Mouse (Mus musculus): ENCODE data around the gene Ifi35.
"Not testable (repeated sequence)": the region's sequence is repeated elsewhere in the genome, so short reads cannot be mapped to it uniquely, and the experiment has no call there.

The Ifi35 gene

DNA sequence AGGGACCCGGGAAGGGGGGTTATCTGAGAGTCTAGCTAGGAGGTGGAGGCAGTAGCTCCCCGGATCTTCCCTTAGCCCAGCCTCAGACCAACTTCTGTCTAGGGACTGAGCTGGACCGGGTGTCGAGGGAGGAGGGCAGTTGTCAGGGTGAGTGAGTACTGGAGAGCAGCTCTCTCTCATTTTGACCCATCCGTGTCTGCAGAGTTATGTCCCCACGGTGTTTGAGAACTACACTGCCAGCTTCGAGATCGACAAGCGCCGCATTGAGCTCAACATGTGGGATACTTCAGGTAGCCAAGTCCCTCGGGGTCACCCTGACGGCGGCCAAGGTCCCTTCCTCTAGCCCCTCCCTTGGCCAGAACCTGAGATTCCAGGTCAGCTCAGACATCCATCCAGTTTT lies 20.5 kb downstream of the Ifi35 start:
- no peak for DNase-seq (ENCODE audit: low read depth)

DNA sequence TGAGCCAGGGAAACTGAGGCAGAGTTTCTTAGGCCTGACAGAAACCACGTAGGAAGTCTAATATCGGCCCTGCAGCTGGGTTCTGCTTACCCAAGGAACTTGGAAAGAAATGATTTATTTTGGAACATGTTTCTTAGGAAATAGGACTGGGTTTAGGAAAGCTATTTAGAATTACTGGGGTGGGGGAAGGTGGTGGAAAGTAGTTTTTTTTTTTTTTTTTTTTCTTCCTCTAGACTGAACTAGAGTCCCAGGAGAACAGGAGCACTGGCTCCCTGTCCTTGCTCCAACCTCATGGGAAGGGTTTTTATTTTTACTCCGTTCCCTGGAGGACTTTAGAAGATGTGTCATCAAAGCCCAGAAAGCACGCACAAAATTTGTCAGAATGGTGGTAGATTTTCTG lies 20.9 kb downstream of the Ifi35 start:
- no peak for DNase-seq (ENCODE audit: low read depth)

DNA sequence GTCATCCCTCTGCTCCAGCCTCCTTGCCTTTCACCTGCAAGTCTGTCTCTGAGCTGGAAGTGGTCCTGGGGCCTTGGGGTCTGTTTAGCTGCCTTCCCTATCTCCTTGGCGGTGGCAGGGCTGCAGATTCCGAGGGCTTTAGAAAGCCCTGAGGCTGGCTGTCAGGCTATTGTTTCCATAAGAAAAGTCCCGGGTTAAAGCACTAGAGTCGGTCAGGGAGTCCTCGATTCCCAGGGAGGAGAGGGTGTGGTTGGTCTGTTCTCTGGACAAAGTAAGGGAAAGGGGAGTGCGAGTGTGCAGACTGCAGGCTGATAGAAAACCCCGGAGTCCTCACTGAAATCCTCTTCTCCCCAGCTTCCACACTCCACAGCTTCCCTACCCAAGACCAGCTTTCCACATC lies 22.0 kb downstream of the Ifi35 start:
- no peak for DNase-seq (ENCODE audit: low read depth)

DNA sequence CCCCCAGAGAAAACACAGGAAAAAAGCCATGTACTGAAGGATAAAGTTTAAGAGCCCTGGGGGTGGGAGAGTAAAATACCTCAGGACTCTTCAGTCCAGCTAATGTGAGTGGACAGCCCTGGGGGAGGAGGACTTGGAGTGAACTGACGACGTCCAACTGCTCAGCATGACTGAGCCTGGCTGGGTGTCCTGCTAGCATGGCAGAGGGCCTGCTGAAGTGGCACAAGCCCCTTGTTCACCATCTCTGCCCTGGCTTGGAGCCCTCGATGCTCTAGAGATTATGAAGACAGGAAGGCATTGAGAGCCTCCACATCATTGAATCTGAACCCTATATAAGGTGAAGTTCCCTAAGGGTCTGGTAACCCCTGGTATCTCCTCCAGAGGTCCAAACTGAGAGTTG lies 23.7 kb downstream of the Ifi35 start:
- no peak for DNase-seq (ENCODE audit: low read depth)

DNA sequence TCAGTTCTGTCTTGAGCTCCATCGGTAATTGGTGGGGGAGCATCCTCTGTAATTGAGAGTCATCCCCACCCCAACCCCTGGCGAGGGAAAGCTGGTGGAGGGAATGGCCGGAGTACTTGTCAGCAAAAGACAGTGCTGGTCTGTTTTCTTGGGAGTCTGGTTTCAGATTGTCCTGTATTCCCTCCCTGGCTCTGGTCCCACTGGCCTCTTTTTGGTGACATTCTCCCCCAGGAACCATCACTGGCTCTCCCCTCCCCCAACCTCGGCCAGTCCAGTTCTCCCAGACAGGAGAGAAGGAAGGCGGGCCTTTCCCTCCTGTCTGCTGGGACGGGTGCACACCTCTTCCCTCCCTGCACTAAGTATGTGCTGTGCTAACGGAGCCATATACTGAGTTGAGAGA lies 24.1 kb downstream of the Ifi35 start:
- no peak for DNase-seq (ENCODE audit: low read depth)

DNA sequence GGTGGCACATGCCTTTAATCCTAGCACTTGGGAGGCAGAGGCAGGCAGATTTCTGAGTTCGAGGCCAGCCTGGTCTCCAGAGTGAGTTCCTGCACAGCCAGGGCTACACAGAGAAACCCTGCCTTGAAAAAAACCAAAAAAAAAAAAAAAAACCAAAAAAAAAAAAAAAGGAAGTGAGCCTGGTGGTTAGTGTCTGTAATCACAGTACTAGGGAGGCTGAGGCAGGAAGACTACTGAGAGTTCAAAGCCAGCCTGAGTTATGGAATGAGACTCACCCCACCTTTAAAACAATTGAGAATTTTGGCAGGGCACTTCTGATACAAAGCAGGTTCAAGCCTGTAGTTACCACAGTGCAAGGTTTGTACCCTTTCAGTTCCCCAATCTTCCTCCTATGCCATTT lies 25.5 kb downstream of the Ifi35 start:
- DNase-seq (ENCODE audit: low read depth), result not testable (repeated sequence)

DNA sequence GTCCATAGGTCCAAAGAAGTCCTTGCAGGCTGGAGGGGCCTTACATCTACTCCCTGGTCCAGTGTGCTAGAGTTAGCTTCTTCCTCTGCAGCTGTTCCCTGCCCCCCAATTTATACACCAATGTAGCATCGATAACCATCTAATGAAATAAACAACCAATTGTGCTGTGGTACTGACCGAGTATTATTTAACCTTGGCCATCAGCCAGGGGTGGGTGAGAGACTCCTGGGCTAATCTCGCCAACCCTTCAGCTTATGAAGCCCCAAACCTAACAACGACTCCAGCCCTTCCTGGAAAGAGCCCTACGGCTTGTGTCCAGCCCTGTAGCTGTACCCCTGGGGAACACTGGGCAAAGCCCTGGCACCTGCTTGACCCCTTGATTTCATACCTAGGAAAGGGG lies 26.1 kb downstream of the Ifi35 start:
- no peak for DNase-seq (ENCODE audit: low read depth)

DNA sequence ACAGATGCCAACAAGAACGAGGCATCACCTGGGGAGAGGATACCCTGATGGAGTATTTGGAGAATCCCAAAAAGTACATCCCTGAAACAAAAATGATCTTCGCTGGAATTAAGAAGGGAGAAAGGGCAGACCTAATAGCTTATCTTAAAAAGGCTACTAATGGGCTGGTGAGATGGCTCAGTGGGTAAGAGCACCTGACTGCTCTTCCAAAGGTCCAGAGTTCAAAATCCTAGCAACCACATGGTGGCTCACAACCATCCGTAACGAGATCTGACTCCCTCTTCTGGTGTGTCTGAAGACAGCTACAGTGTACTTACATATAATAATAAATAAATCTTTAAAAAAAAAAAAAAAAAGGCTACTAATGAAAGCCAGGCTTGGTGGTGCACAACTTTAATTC lies 28.2 kb downstream of the Ifi35 start:
- DNase-seq (ENCODE audit: low read depth), result not testable (repeated sequence)

DNA sequence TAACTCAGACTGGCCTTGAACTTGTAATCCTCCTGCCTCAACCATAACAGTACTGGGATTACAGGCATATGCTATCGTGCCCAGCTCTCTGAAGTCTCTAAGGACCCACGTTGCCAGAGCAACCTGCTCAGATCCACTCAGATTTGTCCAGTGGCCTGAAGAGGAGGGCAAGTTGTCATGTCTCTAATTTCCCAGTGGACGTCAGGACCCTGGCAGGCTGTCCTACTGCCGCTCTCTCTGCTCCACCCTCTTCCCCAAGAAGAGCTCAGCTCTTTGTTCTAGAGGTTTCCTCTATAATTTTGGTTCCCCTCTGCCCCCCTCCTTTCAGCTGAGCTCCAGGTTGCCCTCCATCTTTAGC lies 29.0 kb downstream of the Ifi35 start:
- no peak for DNase-seq (ENCODE audit: low read depth)

DNA sequence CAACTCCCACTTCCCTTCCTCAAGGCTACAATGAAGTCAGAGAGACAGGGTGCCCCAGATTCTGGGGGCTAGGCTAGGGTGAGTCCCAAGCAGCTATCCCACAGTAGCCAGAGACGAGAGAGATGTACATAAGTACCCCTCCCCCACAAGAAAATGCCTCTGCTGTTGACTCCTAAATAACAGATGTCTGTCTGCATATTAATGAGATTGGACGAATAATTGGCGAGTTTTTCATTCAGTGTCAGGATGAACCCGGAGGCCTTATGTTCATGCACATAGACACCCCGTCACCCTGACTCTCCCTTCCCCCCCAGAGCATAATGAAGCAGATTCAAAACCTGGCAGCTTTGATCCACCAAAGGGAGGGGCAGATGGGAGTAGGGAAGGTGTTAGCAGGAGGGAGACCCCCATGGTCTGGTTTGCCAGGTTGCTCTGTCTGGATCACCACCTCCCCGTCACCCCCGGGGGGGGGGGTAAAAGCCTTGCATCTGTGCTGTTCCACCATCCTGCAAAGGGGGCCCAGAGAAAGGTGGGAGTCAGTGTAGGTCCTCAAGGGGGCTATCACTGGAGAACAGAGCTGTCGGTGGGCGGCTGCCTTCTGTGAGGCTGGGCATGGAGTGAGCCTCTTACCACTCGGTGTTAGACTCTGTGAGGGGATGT lies 29.5 kb downstream of the Ifi35 start:
- no peak for DNase-seq (ENCODE audit: low read depth)

DNA sequence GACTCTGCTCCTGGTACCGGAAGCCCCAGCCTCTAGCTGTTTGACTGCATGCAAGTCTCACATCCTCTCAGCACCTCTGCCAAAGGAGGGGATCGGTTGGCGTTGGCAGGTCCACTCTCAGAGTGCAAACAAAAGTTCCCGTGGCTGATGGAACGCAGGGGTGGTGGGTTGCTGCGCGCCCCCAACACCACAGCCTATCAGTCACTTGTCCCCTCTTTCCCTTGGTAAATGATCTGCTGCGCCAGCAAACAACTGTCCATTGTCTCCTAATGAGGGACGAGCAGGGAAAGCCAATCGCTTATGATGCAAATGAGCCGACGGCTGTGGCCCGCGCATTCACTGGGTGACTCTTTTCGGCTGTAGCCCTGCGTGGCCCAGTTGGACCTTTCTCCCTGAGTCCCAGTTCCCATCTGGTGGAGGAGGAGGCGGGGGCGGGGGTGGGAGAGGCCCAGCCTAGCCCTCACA lies 31.0 kb downstream of the Ifi35 start:
- no peak for DNase-seq (ENCODE audit: low read depth)

DNA sequence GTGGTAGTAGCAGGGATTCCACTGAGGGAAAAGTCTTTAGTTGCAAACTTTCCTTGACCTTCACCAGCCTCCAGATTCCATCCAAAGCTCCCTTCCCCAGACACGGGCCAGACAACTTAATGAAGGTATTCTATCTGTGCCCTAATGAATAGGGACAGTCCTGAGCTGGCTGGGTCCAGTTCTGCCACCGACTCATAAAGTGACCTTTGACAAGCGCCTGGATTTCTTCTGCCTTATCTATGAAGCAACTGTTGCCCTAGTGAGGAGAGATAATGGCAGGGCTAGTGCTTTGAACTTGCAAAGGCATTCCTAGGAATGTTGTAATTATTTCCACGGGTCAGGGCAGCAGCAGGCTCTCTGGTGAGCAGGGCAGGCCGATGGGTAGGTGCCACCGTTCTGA lies 32.7 kb downstream of the Ifi35 start:
- DNase-seq (ENCODE audit: low read depth), result no peak

DNA sequence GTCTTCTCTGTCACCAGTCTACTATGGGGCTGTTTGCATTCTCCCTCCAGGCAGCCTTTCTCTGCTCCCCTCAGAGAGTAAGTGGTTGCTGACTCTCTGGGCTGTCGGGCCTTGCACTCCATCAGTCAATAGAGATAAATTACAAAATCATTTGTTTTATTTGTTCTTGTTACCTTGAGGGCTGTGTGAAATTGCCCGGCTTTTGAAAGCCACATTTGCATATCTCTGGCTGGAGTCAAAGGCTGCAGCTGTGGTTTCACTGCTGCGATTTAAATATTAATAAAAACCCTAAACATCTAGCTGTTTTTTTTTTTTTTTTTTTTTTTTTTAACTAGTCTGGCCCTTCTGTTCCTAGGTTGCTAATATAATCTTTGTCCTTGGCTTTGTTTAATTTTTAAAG lies 35.6 kb downstream of the Ifi35 start:
- DNase-seq (ENCODE audit: low read depth), result no peak

DNA sequence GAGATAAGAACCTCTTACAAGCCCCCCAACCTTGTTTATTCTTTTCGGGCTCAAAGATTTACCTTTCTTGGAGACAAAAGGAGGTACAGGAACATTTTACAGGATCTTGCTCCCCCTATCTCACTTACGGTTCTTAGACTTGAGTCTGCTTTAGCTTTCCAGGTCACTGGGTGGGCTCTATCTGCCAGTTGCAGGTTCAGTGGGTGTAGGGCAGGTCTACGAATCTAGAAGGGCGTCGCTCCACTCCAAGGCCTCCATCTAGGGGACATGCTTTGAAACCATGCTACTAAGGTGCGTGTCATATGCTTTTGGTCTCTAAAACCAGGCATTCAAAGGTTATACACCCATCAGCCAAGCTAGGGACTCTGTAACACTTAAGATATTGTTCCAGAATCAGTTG lies 36.0 kb downstream of the Ifi35 start:
- DNase-seq (ENCODE audit: low read depth), result no peak

DNA sequence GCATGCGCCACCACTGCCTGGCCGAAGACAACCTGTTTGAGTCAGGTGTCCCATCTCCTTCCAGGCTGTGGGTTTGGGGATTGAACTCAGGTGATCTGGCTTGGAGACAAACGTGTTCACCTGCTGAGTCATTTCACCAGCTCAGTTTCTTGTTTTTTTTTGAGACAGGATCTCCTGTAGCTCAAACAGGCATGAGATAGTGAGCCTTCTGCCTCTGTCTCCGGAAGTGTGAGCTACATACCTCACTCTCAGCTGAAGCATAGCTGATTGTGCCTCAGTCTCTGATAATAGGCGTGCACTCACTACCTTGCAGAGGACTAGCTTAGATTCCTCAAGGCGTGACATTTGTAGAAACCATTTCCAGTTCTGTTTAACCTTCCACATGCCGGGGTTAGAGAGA lies 36.6 kb downstream of the Ifi35 start:
- DNase-seq (ENCODE audit: low read depth), result no peak

DNA sequence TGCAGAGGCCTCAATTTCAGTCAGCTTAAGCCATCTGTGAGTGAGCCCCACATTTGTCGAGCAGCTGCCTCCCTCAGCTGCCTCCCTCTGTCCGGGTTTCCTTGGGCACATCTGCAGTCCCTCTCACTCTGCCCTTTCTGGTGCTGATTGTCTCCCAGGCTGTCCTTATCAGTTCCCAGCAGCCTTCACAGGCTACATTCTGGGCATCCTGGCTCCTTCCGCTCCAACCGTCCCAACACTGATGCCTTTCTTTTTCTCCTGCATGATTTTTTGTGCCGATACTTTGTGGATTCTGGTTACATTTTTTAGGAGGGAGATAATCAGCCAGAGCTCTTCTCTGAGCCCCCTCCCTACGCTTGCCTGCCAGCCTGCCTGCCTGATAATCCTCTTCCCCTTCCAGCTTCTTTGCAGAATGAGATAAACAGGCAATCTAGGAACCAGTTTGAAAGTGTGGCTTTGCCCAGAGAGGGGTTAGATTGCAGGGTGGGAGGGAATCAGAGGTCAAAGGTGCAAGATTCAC lies 37.4 kb downstream of the Ifi35 start:
- DNase-seq (ENCODE audit: low read depth), result no peak

DNA sequence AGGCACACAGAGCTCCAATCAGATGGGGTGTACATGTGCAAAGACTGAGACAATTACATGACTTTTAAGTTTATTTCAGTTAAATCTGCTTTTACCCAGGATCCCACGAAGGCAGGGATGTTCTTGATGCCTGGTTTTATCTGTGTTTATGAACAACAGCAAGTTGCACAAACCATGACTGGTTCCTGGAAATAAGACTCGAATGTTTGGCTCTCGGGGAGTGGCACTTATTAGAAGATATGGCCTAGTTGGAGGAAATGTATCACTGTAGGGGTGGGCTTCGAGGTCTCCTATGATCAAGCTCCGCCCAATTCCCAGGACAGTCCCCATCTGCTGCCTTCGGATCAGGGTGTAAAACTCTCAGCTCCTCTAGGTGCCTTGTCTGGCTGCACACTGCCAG lies 37.9 kb downstream of the Ifi35 start:
- DNase-seq (ENCODE audit: low read depth), result no peak

DNA sequence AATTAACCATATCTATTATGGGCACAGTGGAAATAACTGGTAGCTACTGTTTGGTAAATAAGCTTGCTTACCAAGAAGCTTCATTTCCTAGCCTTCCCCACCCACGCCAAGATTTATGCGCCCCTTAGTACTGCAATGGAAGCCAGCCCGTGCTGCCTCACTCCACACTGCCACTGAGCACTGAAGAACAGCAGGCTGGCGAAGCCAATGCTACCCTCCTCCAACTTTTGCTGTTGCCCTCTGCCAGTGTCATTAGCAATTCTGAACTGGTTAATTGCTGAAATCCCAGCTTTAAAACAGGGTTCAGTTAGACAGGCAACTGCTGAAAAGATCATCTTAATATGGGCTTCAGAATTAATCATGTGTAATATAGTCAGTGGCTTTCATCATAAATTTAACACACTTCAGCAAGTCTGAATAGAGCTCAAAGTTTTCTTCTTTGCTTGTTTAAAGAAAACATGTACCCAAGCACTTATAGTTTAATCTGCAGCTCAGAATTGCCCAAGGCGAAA lies 58.1 kb downstream of the Ifi35 start:
- no peak for DNase-seq (ENCODE audit: low read depth)

DNA sequence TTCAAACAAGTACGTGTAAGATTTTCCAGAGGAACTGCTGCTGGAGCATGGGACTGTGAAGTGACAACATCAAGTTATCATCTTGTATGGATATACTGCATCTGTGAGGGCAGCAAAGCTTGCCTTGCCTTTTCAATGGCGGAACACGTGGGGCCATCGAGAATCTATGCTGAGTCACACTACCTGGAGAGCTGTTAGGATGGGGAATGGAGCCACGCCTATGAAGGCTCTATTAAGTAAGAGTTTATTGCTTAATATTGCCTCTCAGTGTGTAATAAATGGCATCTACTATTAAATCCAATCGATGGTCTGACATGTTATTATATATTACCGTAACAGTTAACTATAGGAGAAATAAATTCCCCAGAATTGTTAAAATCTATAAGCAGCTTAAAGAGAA lies 58.9 kb downstream of the Ifi35 start:
- DNase-seq (ENCODE audit: low read depth), result no peak
